Mouse (Mus musculus) bone marrow, adult 2 months (tissue): ENCODE measurements around the gene Syne4. TPM values are rescaled to one million over a fixed set of nuclear protein-coding genes. Genes with fewer than 3 reads are reported as not detected.

ENCODE experiments used
- H3K27ac ChIP-seq: fragments of 200-500 bp; 2 replicates; pipeline ENCODE4 v1.5.1; 2012; ENCODE audit warnings: low read depth, mild to moderate bottlenecking, control low read depth, inconsistent platforms, low read length; ENCODE audit not compliant: control insufficient read depth, poor library complexity, insufficient read depth
- H3K4me1 ChIP-seq: fragments of 200-500 bp; 2 replicates; pipeline ENCODE4 v1.6.1; 2011; ENCODE audit warnings: low read length; ENCODE audit not compliant: control insufficient read depth, insufficient read depth
- H3K4me3 ChIP-seq: fragments of 200-500 bp; replicated peaks from 2 replicates; pipeline ENCODE3; 2011; ENCODE audit warnings: mild to moderate bottlenecking, low read depth, low read length, control low read depth; ENCODE audit not compliant: control insufficient read depth
- CTCF ChIP-seq: fragments of 200-500 bp; IDR thresholded peaks from 2 replicates; pipeline ENCODE4 v1.5.1; 2011; ENCODE audit warnings: low read length, control low read depth; ENCODE audit not compliant: control insufficient read depth, insufficient read depth
- POLR2A ChIP-seq: fragments of 200-500 bp; IDR thresholded peaks from 2 replicates; pipeline ENCODE4 v1.6.1; 2011; ENCODE audit warnings: low read depth, mild to moderate bottlenecking, control low read depth, low read length, borderline replicate concordance; ENCODE audit not compliant: control insufficient read depth
- WGBS: fragments of 180-500 bp; shearing (Covaris S2); methylation state at CpG from one replicate; pipeline ENCODE4 v1.1.7; 2018; 5-methylcytosine and 5-hydroxymethylcytosine counted together
- polyA plus RNA-seq: library from polyadenylated mRNA; stranded (reverse); fragments of >200 nt; gene quantifications from 2 replicates; pipeline ENCODE4 v1.2.4, GENCODE M21; 2011; ENCODE audit warnings: low replicate concordance; ENCODE audit not compliant: missing spikeins, insufficient read depth, insufficient read length

The Syne4 gene
- polyA plus RNA-seq, 1 experiment, result 8.9 TPM

DNA sequence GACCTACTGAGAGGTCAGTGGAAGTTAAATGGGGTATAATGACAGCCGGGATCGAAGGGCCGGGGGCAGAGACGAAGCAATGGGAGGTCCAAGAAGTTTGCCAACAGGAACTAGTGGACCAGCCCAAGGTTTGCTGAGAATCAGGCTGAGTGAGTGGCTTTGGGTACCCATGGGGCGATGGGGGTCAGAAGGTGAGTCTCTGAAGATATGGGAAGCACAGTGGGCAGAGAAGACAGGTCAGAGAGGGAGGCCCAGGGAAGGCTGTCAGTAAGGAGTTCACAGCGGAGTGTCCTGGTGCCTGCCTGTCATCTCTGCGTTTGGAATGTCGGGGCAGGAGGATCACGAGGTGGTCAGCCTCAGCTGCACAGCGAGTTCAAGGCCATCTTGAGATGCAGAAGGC lies 13.8 kb downstream of the Syne4 start:
- no peak for TF ChIP-seq CTCF
- TF ChIP-seq POLR2A, result no peak
- Histone ChIP-seq H3K4me1 (no peaks in the 10 kb centered on the region; the same call in 1 of the 2 replicates), H3K27ac (no peak overlapping the region), H3K4me3 (no peak overlapping the region)
- WGBS, result 78% methylated on average over 10 of the region's 10 CpGs

DNA sequence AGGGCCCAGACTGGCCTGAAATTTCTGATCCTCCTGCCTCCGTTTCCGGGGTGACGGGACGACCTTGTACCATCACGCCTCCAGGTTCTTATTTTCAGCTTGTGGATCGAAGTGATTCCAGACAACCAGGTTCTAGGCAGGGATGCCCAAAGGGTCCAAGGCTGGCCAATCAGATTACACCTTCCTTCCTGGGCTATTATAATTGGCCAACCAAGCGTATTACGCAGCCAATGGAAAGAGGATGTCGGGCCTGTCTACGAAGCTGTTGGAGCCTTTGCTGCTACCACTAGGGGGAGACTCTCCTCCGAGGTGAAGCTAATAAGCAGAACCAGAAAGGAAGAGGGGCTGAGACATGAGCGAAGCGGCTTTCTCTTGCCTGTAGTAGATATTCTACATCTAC lies 17.3 kb downstream of the Syne4 start:
- 11% methylated on average over 13 of the region's 13 CpGs for WGBS
- Histone ChIP-seq H3K27ac (no peak overlapping the region), H3K4me1 (no peaks in the 10 kb centered on the region; the same call in 1 of the 2 replicates), H3K4me3 (no peak overlapping the region)
- TF ChIP-seq POLR2A (no peak), CTCF (peak; percentile 86)

DNA sequence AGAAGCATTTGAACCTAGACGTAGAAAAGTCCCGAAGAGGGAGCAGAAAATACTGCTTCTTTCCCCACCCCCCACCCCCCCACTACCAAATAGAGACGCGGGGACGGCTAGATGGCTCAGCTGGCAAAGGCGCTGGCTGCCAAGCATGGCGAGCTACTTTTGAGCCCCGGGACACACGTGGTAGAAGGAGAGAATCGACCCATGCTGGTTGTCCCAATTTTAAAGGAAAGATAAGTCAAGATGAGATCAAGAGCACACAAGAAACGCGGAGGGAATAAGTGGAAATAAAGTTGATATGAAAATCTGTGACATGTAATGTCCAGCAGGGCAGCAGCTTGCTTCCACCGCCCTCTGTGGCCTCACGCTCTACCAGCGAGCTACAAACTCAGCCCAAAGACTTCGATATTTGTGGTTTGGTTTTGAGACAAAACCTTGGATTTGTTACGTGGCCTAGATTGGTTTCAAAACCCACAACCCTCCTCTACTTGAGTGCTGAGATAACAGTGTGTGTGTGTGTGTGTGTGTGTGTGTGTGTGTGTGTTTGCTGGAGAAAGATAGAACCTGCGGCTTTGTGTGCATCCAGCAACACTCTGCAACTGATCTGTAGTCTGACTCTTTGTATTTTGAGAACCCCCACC lies 18.1 kb downstream of the Syne4 start:
- whole genome bisulfite sequencing, result 37% methylated on average over 18 of the region's 18 CpGs
- no peak for TF ChIP-seq POLR2A
- TF ChIP-seq CTCF, result no peak
- H3K4me3 ChIP-seq, result no peak overlapping the region

DNA sequence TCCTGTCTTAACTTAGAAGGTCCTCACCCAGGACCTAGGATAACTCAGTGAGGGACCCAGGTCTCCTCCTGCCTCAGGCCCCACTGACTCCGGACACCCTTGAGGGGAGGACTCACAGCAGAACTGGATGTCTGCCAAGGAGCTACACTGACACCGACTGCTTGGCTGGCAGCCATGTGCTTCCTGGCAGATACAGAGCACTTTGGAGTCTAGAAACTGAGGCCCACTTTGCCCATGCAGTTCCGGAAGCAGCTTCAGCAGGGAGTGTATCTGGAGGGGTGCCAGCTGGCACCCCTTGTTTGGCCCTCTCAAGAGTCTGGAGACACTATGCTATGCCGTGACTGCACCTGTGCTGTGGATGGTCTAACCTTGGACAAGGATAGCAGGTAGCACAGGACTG lies 18.8 kb downstream of the Syne4 start:
- TF ChIP-seq POLR2A (no peak), CTCF (no peak)
- H3K27ac ChIP-seq, result no peak overlapping the region
- WGBS, result 1% methylated on average over 4 of the region's 4 CpGs

More for the DNA sequence above, 18.1 kb downstream of the Syne4 start:
- H3K4me1 ChIP-seq, result no peaks in the 10 kb centered on the region; the same call in 1 of the 2 replicates
- no peak overlapping the region for H3K27ac ChIP-seq

DNA sequence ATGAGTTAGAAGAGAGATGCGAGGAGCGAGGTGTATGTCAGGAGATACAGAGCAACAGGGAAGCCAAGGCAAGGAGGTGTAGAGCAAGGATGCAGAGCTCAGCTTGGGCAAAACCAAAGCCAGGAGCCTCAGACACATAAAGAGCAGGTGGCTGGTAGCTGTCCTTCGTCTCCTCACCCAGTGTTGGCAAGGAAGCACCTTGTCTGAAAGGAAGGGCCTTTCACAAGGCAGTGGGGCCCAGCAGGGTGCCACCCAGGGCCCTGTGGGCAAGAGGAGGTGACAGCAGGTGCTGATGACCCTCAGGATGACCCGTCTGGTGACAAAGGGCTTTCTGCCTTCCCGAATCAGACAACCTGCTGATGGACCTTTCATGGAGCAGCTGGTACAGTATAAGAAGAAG lies 20.0 kb downstream of the Syne4 start:
- H3K4me1 ChIP-seq, result no peaks in the 10 kb centered on the region; the same call in 1 of the 2 replicates
- 73% methylated on average over 5 of the region's 5 CpGs for WGBS
- no peak overlapping the region for H3K4me3 ChIP-seq
- H3K27ac ChIP-seq, result no peak overlapping the region
- no peak for TF ChIP-seq CTCF
- TF ChIP-seq POLR2A, result no peak

More for the DNA sequence above, 18.8 kb downstream of the Syne4 start:
- Histone ChIP-seq H3K4me3 (no peak overlapping the region), H3K4me1 (no peaks in the 10 kb centered on the region; the same call in 1 of the 2 replicates)

DNA sequence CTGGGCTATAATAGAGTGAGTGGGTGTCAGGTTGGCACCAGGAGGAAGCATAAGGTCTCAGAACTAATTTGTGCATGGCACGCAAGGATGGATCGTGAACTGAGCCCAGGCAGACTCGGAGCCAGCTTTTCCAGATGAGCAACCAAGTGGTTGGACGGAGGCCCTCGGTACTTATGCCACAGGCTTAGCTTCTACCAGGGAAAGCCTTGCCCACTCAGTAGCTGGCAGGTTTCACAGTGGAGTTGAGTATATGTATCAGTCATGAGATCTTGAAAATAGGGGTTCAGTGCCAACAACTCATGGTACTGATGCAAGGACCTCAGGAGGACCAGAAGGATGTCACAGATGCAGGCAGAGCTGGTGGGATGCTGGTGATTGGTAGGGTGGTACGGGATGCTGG lies 21.1 kb downstream of the Syne4 start:
- no peak overlapping the region for H3K4me3 ChIP-seq
- WGBS, result 84% methylated on average over 6 of the region's 6 CpGs
- H3K27ac ChIP-seq, result no peak overlapping the region
- H3K4me1 ChIP-seq, result no peaks in the 10 kb centered on the region; the same call in 1 of the 2 replicates
- TF ChIP-seq POLR2A, result no peak
- no peak for TF ChIP-seq CTCF

DNA sequence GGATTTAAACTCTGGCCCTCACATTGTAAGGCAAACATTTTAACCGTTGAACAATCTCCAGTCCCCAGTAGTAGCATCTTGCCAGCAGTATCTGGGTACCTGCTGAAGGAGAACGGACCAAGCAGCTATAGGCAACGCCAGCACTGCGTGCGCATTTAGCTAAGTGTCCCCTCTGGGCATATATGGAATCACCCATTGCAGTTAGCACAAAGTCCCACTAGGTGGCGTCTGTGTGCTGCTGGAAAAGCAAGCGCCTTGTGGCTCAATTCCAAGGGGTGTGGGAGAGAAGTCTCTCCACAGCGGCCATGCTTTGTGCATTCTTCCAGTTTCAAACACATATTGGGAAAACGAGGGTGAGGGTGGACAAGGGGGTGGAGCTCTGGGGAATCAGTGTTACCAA lies 21.8 kb downstream of the Syne4 start:
- 2% methylated on average over 9 of the region's 9 CpGs for WGBS
- Histone ChIP-seq H3K27ac (no peak overlapping the region), H3K4me3 (no peak overlapping the region), H3K4me1 (no peaks in the 10 kb centered on the region; the same call in 1 of the 2 replicates)
- TF ChIP-seq POLR2A, result no peak
- peak; percentile 63 for TF ChIP-seq CTCF

DNA sequence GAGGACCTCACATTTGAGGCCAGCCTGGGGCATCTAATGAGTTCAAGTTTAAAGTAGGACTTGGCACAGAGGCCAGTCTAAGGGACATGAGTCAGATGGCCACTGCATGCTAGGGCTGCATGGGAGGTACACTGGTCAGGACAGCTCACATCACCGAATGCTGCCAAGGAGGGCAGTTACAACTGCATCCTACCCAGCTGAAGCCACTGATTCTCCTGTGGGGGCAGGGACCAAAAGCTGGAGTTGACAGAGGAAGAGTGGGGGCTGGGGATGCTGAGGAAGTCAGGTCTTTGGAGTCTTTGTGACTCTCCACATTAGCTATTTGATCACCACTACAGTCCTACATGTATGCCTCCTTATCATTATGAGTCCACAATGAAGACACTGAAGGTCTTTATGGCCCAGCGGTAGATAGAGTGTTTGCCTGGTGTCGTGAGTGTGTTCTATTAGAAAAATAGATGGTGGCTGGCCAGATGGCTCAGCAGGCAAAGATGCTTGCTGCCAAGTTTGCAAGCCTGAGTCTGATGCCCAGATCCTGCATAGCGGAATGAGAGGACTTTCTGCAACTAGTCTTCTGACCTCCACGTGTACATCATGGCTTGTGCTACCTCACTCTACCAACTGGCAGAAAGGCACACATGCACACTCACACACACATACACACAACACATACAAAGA lies 25.0 kb downstream of the Syne4 start:
- Histone ChIP-seq H3K4me1 (no peaks in the 10 kb centered on the region; the same call in none of the 2 replicates), H3K4me3 (no peak overlapping the region), H3K27ac (no peak overlapping the region)
- TF ChIP-seq CTCF (no peak), POLR2A (no peak)
- 72% methylated on average over 5 of the region's 5 CpGs for WGBS
